Mouse (Mus musculus) gastrocnemius, postnatal 10 days (tissue): ENCODE data around the gene AC129217.1. TPM values are rescaled to one million over a fixed set of nuclear protein-coding genes. Genes with fewer than 3 reads are reported as not detected.
"Not testable (repeated sequence)": the region's sequence is repeated elsewhere in the genome, so short reads cannot be mapped to it uniquely, and the experiment has no call there.

Source experiments
- DNase-seq: peaks from one replicate; pipeline ENCODE4 v3.0.0; 2021; ENCODE audit warnings: mixed read lengths
- total RNA-seq, 2 experiments: library from RNA; stranded (reverse); gene quantifications; 2 replicates each; pipeline ENCODE4 v1.2.3; 2021

Gene AC129217.1
- total RNA-seq, 2 experiments from 2014 or later, result not detected

DNA sequence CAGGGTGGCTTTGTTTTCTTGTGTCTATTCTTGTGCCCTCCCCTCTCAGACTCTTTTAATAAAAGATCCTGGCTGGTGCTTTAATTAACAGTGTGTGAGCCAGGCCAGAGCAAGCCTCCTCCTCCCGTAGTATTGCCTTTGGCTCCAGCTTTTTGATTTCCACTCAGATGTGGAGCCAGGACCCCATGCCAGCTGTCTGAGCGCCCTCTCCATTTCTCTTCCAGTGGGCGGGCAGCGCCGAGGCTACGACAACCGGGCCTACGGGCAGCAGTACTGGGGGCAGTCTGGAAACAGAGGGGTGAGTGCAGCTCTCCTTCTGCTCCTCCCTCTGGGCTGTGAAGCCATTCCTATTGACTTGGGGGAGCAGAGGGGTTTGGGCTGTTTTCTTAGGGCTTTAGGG is 1.1 kb downstream of the AC129217.1 start:
- DNase-seq, result no peak

DNA sequence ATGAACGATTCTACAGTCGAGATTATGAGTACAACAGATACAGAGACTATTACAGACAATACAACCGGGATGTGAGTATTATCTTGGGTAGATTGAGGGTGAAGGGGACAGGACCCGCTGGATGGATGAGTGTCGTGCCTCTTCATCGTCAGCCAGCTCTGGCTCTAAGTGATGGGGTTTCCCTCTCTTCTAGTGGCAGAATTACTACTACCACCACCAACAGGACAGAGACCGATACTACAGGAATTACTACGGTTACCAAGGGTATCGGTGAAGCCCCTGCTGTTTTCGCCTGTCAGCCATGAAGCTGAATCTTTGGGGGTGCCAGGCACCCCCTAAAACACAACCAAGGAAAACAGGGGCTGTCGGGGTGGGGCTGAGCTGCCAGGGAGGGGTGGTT is 1.7 kb downstream of the AC129217.1 start:
- DNase-seq, result no peak

DNA sequence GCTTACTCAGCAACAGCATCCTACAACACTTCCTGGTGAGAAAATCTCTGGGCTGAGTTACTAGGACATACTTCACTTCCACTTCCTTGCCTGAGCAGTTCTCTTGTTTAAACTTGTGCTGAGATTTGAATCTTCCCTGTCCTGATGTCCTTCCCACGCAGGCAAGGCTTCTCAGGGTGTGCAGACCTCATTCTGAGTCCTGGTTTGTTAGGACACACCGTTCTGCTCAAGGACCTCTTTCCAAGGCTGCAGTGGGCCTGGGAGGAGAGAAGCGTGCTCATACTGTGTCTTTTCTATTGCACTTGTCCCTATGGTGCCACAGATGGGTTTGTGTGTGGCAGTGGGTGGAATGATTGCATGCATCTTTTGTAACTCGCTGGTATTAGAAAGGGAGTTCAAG is 3.4 kb downstream of the AC129217.1 start:
- DNase-seq, result no peak

DNA sequence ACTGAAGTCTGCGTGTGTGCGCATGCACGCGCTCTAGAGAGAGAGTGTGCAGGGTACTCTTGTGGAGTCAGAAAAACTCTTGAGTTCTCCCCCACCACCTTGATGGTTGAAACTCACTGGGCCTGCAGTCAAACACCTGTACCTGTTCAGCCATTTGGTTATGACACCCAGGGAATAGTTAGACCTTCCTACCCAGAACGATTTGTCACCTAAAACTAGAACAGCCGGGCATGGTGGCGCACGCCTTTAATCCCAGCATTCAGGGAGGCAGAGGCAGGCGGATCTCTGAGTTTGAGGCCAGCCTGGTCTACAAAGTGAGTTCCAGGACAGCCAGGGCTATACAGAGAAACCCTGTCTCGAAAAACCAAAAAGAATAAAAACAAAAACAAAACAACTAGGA is 6.8 kb downstream of the AC129217.1 start:
- not testable (repeated sequence) for DNase-seq

DNA sequence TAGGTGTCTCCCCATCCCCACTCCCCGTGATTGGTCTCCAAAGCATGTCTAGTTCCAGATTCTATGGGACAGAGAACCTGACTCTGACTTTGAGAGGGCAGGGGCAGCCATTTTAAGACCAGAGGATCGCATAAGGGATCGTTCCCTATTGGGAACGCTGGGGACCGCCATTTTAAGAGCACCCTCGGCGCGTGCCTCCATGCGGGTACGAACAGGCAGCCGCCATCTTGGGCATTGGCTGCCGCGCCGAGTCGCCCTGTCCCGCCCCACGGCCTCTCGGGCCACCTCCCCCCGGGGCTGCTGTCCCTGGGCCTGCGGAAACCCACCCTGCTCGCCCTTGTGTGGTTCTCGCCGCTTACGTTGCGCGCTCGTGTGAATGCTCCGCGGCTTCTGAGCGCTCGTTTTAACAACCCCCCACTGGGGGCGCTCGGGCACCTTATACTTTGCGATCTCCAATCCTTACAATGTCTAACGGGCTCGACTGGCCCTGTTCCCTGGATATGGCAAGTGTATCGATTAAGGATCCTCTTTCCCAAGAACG is 7.7 kb downstream of the AC129217.1 start, which contains the start of gene Bscl2:
Bscl2 (plus strand) TSS at position 217 of the 541 bp plus-strand sequence.
- DNase-seq, result peak; percentile 79

DNA sequence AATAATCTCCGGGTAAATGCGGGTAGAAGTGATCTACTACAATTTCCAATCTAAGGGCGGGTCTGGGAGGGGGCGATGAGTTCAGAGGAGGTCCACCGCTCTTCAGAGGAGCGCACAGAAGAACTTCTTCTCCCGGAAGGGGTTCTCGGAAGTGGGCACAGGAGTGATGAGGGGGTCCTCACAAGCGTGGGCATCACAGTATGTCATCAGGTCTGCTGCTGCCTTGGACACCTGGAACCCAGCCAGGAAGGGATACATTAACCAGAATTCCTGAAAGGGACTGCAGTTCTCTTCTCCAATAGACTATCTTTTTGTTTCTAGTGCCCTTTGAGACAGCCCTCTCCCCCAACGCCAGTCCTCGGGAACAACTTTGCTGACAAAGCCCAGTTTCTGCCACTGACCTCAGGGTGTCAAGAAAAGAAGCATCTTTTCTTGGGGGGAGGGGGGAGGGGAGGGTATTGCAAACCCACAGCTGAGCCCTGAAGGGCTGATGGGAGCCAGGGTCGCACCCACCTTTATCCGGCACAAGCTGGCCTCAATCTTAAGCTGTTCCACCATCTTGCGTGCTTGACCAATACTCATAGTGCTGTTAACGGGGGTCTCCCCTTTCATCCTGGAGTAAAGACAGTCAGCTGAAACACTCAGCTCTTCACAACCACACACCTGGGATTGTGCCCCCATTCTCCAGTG is 8.6 kb downstream of the AC129217.1 start:
- DNase-seq, result peak; percentile 39

DNA sequence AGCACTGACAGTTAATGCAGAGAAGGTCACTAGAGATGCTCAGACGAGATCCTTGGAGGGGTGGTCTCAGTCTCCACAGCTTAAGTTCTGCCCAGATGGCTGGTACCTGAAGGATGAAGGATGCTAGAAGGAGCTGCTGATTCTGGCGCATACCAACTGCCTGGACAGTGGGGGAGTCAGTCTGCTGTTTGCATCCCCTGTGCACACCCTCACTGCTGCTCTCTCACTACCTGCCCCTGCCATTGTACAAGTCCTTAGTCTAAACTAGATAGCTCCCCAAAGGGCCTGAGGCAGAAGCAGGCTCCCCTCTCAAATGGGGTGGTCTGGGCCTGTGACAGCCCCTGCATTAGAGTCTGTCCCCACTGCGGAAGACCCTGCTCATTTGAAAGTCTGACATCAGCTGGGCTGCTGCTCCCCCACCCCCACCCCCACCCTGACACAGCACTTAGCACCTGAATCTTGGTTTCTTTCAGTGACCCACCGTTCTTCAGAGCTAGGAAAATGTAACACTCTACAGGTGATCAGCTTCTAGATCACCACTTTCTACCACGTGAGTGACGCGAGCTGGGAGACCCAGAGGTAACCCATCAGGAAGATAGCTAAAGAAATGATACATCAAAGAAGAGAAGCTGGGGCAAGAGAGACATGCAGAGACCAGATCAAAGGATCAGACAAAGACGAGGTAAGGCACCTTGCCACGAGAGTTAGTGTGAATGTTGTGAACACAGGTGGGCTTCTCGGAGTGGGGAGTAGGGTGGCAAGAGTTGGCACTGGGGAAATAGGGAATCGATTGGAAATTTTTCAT is 9.7 kb downstream of the AC129217.1 start, which contains the start of gene Gng3:
Gng3 (minus strand) TSS at position 92 of the 805 bp plus-strand sequence.
- no peak for DNase-seq

DNA sequence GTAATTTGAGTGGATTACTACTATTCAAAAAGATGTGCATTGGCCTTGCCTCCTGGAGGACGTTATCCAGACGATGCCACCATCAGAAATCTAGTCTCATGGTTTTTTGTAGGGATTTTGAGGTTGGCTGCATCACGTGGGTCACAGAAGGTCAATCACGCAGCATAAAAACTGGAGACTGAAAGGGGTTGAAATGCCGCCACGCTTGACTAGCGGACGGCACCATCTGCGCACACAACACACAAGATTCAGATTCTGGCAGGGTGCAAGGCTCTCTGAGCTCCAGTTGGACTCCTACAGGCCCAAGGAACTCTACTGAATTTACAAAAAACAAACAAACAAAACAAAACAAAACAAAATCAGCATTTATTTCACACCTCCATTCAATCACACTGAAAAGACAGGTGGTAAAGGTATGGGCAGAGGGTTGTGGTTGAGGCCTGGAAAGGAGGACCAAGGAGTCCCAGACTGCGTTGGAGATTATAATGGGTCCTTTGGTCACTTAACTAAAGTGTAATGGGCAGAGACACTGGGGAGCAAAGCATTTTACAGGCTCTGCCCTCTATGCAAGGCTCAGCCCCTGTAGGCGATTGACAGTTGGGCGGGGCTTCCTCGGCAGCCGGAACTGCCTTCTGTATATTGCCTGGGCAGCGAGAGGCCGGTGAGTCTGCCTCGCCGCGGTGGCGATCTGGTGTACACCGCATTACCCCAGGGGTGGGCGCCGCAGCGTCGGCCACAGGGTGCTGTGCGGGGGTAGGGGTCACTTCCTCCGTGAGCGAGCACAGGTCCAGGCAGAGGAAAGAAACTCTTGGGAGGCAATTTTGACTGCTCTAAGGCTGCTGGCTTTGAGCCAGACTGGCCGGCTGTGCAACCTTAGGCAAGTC is 10.6 kb downstream of the AC129217.1 start:
- peak; percentile 64 for DNase-seq

DNA sequence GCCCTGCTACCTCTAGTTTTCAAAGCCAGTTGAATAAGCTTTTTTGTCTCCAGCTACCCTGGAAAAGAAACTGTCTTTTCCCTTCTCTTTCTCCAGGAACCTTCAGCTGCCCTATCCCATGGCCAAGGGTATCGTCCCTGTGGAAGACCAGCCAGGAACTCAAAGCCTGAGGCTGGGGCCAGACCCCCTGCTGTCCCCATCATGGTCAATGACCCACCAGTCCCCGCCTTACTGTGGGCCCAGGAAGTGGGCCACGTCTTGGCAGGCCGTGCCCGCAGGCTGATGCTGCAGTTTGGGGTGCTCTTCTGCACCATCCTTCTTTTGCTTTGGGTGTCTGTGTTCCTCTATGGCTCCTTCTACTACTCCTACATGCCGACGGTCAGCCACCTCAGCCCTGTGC is 11.4 kb downstream of the AC129217.1 start:
- no peak for DNase-seq

DNA sequence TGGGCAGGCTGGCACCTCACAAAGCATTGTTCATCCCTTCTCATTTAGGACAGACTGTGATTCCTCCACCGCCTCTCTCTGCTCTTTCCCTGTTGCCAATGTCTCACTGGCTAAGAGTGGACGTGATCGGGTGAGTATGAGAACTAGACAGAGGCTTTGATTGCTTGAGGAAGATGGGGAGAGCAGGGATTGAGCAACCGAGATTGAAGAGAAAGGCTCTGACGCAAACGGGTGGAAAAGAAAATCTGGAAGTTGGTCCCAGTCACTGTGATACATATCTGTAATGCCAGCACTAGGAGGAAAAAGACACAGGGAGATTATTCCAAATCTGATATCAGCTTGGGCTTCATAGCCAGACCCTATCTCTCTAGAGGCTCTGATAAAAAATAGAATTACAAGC is 13.4 kb downstream of the AC129217.1 start:
- no peak for DNase-seq

DNA sequence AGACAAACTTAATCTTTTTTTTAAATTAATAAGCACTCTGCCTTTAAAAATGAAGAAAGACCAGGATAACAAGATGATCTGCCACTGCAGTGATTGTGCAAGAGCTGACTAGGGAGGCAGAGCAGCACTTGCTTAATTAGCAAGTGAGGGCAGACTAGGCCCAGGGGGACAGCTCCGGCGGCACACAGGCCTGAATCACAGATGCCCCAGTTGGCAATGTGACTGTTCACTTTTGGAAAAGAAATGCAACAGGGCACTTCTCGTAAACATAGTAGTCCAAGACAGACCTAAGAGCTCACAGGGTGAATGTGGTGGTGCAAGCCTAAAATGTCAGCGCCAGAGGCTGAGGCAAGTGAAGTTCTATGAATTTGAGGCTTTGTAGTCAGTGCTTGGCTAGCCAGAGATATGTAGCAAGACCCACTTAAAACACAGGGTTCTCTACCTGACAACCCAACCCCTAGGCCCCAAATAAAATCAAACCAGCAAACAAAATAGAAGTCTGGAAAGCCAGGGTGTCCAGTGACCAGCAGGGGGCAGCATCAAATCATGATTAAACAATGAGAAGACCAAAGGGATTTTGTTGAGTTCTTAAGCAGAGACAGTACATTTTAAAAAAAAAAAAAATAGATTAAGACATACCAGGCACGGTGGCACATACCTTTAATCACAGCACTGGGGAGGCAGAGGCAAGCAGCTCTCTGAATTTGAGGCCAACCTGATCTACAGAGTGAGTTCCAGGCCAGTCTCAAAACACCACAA is 15.0 kb downstream of the AC129217.1 start:
- peak; percentile 86 for DNase-seq

DNA sequence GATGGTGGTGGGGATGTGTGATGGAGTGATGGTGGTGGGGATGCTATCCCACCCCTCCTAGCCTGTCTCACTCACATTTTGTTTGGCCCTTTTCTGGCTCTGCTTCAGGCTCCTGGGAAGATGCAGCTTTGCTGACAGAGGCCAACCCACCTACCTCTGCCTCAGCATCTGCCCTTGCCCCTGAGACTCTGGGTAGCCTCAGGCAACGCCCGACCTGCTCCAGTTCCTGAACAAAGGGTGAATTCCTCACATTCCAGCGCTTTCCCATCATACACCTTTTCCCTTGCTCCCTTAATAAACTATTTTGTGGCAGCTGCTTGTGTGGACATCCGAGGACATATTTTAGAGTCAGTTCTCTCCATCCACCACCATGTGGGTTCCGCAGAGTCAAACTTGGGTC is 18.8 kb downstream of the AC129217.1 start:
- DNase-seq, result no peak

DNA sequence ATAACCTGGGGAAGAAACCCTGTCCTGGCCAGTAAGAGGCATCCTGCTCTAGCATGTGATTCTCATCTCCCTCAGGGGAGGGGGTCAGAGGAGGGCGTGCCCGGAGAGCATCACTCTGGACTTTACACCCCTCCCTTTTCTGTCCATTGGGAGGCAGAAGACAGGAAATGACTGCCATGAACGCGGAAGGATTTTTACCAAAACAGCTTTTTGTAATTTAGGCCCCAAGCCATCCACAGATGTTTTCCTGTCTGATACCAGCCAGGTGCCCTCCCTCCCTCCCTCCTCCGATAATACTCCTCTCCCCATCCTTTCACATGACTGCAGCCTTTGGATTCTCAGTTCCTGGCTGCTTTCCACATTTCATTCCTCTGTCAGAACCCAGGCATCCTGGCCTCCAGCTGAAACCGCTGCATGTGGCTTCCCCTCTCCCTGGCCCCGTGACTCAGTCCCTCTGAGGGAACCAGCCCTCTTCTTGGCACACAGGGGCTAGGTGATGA is 20.9 kb downstream of the AC129217.1 start, which contains the start of gene Lrrn4cl:
Lrrn4cl (plus strand) TSS at position 367 of the 500 bp plus-strand sequence.
- DNase-seq, result peak; percentile 44

DNA sequence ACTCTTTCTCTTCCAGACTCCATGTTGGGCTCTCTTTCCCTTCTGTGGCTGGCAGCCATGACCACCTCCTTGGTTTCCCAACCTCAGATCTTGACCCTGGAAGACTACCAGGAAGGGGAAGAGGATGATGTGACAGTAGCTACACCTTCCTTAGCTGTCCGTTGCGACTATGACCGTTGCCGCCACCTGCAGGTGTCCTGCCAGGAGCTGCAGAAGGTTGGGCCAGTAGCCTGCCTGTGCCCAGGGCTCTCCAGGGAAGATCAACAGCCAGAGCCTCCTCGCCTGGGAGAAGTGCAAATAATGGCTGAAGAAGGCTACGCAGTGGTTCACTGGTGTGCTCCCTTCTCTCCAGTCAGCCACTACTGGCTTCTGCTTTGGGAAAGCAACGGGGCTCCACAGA is 22.1 kb downstream of the AC129217.1 start:
- DNase-seq, result no peak

DNA sequence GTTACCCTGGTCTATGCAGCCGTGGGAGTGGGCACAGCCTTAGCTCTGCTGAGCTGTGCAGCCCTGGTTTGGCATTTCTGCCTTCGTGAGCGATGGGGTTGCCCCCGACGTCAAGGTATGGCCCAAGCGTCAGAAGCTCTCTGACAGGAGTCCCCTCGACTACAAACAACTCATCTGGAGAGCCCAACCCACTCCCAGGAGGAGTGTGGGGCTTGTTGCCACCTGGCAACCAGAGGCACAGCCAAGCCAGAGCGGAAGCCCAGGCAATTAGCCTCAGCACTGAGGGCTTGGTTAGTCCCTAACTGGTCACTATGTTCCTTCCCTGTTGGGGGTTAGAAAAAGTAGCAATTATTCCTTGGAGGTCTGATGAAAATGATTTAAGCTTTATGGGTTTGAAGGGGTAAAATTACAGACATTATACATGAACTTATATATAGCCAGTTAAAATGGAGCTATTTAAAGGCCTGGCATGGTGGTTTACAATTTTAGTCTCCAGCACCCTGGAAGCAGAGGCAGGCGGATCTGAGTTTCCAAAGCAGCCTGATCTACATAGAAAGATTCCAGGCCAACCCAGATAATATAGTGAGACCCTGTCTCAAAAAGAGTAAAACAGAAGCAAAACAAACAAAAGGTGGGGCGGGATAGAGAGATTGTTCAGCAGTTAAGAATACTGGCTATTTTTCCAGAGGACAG is 22.8 kb downstream of the AC129217.1 start:
- DNase-seq, result peak; percentile 36

DNA sequence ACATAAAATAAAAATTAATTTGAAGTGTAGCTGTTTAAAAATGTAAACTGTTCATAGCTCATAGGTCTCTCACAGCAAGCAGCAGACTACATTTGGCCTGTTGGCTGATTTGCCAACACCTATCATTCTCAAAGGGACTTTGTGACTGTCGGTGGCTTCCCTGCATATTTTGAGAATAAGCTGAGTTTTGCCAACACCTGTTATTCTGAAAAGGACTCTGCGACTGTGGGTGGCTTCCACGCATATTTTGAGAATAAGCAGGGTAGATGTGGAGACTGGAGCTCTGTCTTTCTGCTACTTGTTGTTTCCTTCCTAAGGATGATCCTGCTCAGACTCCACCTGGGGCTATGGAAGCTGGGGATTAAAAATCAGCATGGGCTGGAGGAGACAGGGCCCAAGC is 23.5 kb downstream of the AC129217.1 start:
- no peak for DNase-seq

DNA sequence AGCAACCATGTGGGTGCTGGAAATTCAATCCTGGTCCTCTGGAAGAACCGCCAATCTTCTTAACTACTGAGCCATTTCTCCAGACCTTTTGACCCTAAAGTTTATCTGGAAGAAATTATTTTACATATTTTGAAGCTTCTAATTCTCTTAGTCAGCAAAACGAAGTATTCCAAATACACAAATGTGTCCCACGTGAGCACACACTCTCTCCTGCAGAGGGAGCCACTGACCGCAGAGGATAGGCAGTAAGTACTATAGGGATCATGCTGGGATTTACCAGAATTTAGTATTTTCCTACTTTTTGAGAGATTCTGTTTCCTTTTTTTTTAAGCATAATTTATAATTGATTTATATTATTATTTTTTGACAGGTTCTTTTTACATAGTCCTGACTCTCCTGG is 28.1 kb downstream of the AC129217.1 start:
- peak; percentile 51 for DNase-seq

DNA sequence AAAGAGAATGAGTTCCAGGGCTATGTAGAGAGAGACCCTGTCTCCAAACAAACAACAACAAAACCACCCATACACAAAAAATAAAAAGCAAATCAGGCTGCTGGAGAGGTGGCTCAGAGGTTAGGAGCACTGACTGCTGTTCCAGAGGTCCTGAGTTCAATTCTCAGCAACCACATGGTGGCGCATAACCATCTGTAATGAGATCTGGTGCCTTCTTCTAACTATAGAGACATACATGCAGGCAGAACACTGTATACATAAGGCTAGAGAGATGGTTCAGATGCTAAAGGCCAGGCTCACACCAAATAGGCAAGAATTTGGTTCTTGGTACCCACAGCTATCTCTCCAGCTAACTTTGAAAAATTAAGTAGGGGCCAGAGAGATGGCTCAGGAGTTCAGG is 29.4 kb downstream of the AC129217.1 start:
- no peak for DNase-seq

DNA sequence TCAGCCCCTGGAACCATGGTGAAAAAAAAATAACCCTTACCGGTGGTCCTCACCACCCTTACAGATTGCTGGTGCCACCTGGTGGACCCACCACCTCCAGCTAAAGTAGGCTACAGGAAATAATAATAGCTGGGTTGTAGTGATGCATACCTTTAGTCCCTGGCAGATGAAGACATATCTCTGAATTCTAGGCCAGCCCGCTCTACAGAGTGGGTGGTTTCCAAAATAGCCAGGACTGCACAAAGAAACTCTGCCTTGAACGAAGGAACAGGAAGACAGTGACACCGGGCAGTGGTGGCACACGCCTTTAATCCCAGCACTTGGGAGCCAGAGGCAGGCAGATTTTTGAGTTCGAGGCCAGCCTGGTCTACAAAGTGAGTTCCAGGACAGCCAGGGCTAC is 34.7 kb downstream of the AC129217.1 start:
- no peak for DNase-seq

DNA sequence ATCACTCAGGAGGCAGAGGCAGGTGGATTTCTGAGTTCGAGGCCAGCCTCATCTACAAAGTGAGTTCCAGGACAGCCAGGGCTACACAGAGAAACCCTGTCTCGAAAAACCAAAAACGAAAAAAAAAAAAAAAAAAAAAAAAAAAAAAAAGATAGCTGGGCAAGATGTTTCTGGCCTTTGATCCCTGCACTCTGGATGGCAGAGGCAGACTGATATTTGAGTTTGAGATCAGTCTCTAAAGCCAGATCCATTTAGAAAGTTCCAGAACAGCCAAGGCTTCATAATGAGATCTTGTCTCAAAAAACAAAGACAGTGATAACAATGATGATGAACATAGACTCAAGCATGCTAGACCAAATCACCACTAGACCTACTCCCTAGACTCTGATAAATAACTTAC is 40.8 kb downstream of the AC129217.1 start:
- not testable (repeated sequence) for DNase-seq

DNA sequence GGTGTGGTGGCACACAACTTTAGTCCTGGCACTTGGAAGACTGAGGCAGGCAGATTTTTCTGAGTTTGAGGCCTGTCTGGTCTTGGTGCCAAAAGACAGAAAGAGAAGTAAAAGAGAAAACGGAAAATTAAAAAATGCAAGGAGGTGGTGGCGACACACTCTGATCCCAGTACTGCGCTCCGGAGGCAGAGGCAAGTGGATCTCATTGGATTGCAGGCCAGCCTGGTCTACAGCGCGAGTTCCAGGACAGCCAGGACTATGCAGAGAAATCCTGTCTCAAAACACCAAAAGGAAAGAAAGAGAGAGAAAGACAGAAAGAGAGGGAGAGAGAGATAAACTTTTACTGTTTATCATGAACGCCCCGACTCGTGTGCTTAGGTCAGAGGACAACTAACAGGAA is 41.3 kb downstream of the AC129217.1 start:
- DNase-seq, result no peak
